Mouse (Mus musculus): Measurements from ENCODE around the gene Aebp2.
A peak's percentile ranks its signal among the peaks of the same experiment; 100 is the strongest.

Gene Aebp2

GRCm38 (mm10) chr6:140608666-140609065, 13.8 kb upstream of the Aebp2 start:
- no peak for DNase-seq

- no peak for DNase-seq
Observed at GRCm38 (mm10) chr6:140609533-140609932, 12.9 kb upstream of the Aebp2 start.

- DNase-seq = no peak
Observed at GRCm38 (mm10) chr6:140610117-140610516, 12.3 kb upstream of the Aebp2 start.

- no peak for DNase-seq
Observed at GRCm38 (mm10) chr6:140611282-140611681, 11.2 kb upstream of the Aebp2 start.

GRCm38 (mm10) chr6:140611893-140612473, 10.5 kb upstream of the Aebp2 start:
- DNase-seq = no peak

GRCm38 (mm10) chr6:140613822-140614221, 8.6 kb upstream of the Aebp2 start:
- no peak for DNase-seq

GRCm38 (mm10) chr6:140614711-140615110, 7.8 kb upstream of the Aebp2 start:
- no peak for DNase-seq

- no peak for DNase-seq
Observed at GRCm38 (mm10) chr6:140620531-140621349, 1.7 kb upstream of the Aebp2 start.

GRCm38 (mm10) chr6:140621622-140622021, 841 bp upstream of the Aebp2 start:
- DNase-seq = no peak

GRCm38 (mm10) chr6:140623226-140624095, 998 bp downstream of the Aebp2 start:
- peak; percentile 94 to 95 for DNase-seq

GRCm38 (mm10) chr6:140624096-140625051, 1.9 kb downstream of the Aebp2 start:
- peak; percentile 36 to 53 for DNase-seq

GRCm38 (mm10) chr6:140629176-140629859, 6.9 kb downstream of the Aebp2 start:
- DNase-seq = no peak

GRCm38 (mm10) chr6:140630306-140630705, 7.8 kb downstream of the Aebp2 start:
- DNase-seq = no peak

- no peak for DNase-seq
Observed at GRCm38 (mm10) chr6:140633616-140634015, 11.2 kb downstream of the Aebp2 start.

- DNase-seq = no peak
Observed at GRCm38 (mm10) chr6:140636290-140636689, 13.8 kb downstream of the Aebp2 start.

- DNase-seq = no peak
Observed at GRCm38 (mm10) chr6:140642010-140642409, 19.5 kb downstream of the Aebp2 start.

- no peak for DNase-seq
Observed at GRCm38 (mm10) chr6:140642655-140643054, 20.2 kb downstream of the Aebp2 start.

- DNase-seq = no peak
Observed at GRCm38 (mm10) chr6:140645931-140646330, 23.5 kb downstream of the Aebp2 start.

- DNase-seq = no peak
Observed at GRCm38 (mm10) chr6:140646892-140647291, 24.4 kb downstream of the Aebp2 start.

GRCm38 (mm10) chr6:140649812-140650211, 27.3 kb downstream of the Aebp2 start:
- no peak for DNase-seq

- no peak for DNase-seq
Observed at GRCm38 (mm10) chr6:140651923-140652322, 29.5 kb downstream of the Aebp2 start.

- DNase-seq = no peak
Observed at GRCm38 (mm10) chr6:140655451-140655850, 33.0 kb downstream of the Aebp2 start.

Data from B cell, adult 2 months (primary cell).